Mouse (Mus musculus) left cerebral cortex, postnatal 25 days (tissue): ENCODE data around the gene Tango2. TPM values are rescaled to one million over a fixed set of nuclear protein-coding genes. Genes with fewer than 3 reads are reported as not detected.
"Not testable (repeated sequence)": the region's sequence is repeated elsewhere in the genome, so short reads cannot be mapped to it uniquely, and the experiment has no call there.

ENCODE experiments used
- DNase-seq, 2 experiments: peaks; one replicate each; pipeline ENCODE4 v3.0.0; 2022; ENCODE audit warnings: low spot score in 2 of 2, mixed read lengths in 1 of 2
- intact Hi-C: fragments of 180-260 bp; cut with DNase I; formaldehyde crosslinking; loops from one replicate; pipeline ENCODE4 v1.15.1; 2025
- total RNA-seq, 2 experiments: library from RNA; stranded (reverse); gene quantifications; 2 replicates each; pipeline ENCODE4 v1.2.3; 2021

Gene Tango2
- total RNA-seq, 2 experiments from 2014 or later: 145 to 159 TPM

DNA sequence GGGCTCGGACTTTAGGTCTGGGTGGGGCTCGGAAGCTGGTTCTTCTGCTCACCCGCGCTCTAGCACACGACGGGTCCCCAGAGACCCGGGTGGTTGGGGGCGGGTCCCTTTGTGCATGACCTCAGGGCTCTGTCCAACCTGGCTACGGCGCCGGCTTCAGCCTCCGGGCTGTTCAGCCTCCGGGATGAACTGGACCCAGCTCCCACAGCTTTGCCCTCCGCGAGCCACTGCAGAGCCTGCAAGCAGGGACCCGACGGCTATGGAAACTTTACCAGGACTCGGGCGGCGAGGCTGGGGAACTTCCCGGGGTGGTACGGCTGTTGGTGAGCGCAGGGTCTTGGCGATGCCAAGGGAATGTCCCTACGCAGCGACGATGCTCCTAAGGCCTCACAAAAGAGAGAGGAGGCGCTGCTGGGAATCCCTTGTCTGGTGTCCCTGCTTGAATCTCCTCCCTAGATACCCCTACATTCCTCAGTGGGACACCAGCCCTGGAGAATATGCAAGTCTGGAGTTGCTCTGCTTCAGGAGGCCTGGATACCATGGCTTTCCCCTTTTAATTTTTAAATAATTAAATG, 785 bp upstream of the Tango2 start:
- DNase-seq: peak in 1 of 2 experiments; percentile 40
- intact Hi-C loops: no loop called here

GRCm38 (mm10) chr16:18345243-18345642, 2.7 kb downstream of the Tango2 start:
- peak; percentile 86 to 94 for DNase-seq
- intact Hi-C loops: loop anchor here (1.0 to 2.0 kb wide), 3 partner anchors 61 to 274 kb away; partner anchors contain the start of genes Comt and Txnrd2

DNA sequence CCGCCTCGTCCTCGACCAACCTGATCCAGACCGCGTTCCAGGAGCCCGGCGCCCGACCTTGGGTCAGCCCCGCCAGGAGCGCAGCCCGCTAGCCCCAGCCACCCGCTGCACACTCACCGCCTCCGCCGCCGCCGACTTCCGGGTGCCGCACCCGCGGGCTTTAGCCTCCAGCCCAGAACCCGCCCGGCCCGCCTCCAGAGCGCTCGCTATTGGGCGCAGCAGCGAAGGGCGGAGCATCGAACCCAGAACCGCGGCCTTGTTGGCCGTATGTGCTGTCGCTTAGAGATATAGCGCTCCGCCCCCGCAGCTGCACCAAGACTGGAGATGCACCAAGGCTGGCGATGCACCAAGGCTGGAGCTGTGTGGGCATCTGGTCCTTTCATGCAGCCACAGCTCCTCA, 4.1 kb downstream of the Tango2 start:
- peak; percentile 97 to 99 for DNase-seq
- intact Hi-C loops: loop anchor here (2.0 kb wide), 1 partner anchor 275 kb away; no protein-coding TSS in a partner anchor

- intact Hi-C loops: no loop called here
- DNase-seq: peak in 1 of 2 experiments; percentile 26
These were observed 5.0 kb downstream of the Tango2 start for GRCm38 (mm10) chr16:18342650-18343570.

DNA sequence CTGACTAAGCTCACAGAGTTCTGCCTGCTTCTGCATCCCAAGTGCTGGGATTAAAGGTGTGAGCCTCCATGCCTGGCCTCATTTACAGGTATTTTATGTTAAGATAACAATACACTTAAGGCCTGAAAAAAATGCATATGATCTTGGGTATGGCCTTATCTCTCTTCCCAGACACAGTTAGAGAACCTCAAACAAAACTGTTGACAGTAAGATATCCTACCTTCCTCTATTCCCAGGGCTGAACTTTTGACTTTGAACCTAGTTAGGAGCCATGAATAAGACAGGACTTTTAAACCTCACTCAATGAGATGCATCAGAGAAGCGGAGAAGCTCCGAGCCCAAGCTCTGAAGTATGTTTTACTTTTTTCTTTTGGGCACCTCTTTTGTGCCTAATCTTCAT, 5.8 kb downstream of the Tango2 start:
- no peak for DNase-seq
- intact Hi-C loops: no loop called here

DNA sequence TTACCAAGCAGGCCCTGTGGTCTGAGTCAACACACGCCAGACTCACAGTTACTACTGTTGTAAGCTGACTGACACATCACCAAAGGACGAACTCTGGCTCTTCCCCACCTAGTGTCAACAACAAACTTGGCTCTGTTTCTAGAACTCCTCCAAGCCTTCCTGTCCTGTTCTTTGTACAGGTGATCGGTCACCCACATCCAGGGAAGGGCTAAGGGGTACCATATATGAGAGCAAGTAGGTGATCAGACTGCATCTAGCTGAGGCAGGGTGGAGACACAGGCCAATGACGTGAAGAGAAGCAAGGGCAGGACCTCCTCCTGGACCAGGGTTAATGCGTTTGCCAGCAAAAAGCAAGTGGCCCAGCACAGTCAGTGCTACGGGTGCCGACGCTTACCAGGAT, 6.3 kb downstream of the Tango2 start:
- intact Hi-C loops: no loop called here
- no peak for DNase-seq

DNA sequence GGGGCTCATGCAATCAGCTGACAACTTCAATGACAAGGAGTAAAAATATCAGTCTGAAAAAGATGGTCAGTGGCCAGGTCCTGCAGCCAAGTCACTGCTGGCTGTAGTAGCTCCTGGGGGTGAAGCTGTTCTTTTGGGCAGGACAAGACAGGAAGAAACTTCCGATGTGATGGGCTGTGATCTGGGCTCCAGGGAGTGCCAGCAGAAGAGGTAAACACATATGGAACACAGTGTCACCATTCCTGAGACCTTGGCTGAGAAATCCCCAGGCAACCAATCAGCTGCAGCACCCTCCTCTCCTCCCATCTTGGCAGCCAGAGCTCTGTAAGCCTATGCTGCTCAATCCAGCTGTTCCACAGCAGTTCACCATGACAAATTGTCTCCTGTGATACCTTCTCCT, 8.0 kb downstream of the Tango2 start:
- DNase-seq: no peak
- intact Hi-C loops: no loop called here

DNA sequence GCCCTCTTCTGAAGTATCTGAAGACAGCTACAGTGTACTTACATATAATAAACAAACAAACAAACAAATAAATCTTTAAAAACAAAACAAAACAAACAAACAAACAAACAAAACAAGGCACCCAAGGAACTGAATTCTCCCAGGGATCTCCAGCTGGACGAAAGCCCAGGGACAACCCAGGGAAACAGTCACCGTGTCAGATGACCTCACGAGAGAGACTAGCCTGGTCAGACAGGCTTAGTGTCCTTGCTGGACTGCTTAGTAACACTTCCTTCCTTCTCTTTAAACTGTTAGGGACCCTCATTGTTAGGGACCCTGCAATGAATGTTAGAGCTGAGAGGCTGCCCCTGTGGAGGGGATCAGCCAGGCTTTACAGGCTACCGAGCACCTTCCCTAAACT, 10.6 kb downstream of the Tango2 start:
- intact Hi-C loops: no loop called here
- DNase-seq: no peak

- intact Hi-C loops: no loop called here
- no peak for DNase-seq
These were observed 11.9 kb downstream of the Tango2 start for GRCm38 (mm10) chr16:18335981-18336380.

DNA sequence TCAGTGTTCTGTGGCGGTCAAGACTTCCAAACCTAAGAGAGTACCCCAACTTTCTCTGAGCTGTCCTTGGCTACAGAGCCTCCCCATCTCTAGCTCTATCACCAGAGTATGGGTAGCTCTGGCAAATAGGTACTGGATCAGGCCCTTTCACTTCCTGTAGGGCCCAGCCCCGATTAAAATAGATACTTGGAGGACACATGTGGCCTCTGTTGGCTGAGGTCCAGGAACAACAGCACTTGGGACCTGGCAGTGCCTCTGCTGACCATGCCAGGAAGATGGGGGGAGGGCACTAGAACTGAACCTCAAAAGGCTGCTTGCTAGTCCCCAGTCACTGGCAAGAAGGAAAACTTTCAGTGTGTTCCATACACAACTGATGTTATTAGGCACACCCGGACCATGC, 13.9 kb downstream of the Tango2 start:
- intact Hi-C loops: no loop called here
- no peak for DNase-seq

- no peak for DNase-seq
- intact Hi-C loops: no loop called here
These were observed 19.4 kb downstream of the Tango2 start for GRCm38 (mm10) chr16:18328524-18328923.

GRCm38 (mm10) chr16:18327936-18328335, 20.0 kb downstream of the Tango2 start:
- no peak for DNase-seq
- intact Hi-C loops: no loop called here

- no peak for DNase-seq
These were observed 22.2 kb downstream of the Tango2 start for GRCm38 (mm10) chr16:18325741-18326140.

GRCm38 (mm10) chr16:18324031-18324430, 23.9 kb downstream of the Tango2 start:
- intact Hi-C loops: no loop called here
- DNase-seq: no peak

More at GRCm38 (mm10) chr16:18325741-18326140, 22.2 kb downstream of the Tango2 start:
- intact Hi-C loops: no loop called here

DNA sequence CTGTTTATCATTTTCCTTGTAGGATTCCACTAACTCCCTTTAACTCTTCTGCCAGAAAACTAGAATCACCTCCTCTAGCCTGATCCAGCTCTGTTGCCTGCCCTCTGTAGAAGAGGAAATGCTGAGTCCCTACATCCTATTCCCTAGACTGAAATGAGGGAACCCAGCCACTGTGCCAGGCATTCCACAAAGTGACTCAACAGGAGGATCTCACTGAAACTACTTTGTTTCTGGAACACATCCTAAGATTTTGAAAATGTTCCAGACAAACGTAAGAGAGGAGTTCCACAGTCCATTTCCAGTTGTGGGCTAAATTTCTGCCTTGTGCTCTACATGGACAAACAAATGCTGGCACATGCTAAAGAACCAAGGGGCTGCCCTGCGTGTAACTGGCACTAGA, 24.4 kb downstream of the Tango2 start:
- intact Hi-C loops: no loop called here
- no peak for DNase-seq

DNA sequence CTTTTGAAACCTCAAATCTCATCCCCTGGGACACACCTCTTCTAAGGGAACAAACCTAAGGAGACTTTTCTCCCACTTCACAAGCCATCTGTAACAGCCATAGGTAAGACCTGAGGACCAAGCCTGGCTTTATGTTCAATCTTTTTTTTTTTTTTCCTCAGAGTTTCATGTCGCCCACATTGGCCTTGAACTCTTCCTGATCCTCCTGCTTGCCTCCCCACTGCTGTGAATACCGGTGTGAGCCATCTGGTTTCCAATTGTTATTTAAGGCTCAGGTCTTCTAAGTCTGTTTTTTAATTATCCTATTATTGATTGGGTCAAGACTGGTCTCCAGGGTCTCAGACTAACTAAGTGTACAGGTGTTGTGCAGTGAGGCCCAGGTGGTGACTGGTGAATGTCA, 26.5 kb downstream of the Tango2 start:
- intact Hi-C loops: no loop called here
- no peak for DNase-seq

DNA sequence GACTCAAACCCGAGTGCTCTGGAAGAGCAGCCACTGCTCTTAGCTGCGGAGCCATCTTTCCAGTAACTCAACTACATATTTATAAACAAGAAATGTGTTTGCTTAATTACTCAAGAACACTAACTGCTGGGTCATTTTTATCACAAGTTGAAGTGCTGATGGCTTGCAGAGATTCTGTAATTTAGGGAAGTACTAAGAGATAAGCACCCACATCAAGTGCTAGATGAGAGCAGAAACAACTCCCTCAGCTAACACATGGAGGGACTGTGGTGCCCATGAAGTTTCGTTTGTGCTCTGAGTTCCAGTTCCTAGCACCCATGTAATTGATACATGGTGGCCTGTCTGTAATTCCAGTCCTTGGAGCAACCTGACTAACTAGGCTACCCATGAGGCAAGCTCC, 28.9 kb downstream of the Tango2 start:
- intact Hi-C loops: no loop called here
- no peak for DNase-seq

DNA sequence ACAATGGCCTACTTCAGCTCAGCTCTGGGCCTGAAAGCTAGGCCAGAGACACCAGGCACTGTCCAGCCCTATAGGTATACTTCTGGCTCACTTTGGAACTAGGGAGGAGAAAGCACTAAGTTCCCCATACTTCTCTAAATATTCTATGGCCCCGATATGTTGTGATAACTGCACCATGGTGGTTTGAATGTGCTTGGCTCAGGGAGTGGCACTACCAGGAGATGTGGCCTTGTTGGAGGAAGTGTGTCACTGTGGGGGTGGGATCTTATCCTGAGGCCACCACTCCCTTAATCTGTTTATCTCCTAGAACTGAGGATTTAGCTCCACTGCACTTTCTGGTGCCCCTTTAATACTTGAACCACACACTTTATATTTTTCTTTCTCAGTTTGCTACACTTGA, 39.7 kb downstream of the Tango2 start:
- intact Hi-C loops: no loop called here
- DNase-seq: no peak

DNA sequence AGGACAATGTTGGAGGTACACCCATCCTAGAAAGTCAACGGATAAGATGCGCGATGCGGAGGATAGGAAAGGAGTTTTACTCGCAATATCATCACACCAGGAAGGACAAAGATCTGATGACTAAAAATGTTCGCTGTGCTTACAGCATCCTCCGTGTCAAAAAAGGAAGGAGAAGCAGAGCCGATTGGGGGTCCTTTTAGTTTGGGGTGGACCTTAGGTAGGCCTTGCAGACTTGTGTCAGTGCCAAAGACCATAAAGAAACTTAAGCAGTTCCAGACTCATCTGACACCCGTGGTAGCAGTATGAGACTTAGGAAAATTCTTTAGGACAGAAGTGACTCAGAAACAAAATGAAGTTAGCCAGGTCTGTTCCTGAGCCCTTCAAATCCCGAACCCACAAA, 58.3 kb downstream of the Tango2 start:
- DNase-seq: not testable (repeated sequence)
- intact Hi-C loops: loop anchor here (10.0 kb wide), 1 partner anchor 325 kb away; no protein-coding TSS in a partner anchor

- peak; percentile 99 for DNase-seq
- intact Hi-C loops: loop anchor here (10.0 kb wide), 1 partner anchor 326 kb away; no protein-coding TSS in a partner anchor
These were observed 58.8 kb downstream of the Tango2 start, which contains the start of gene Dgcr8 for GRCm38 (mm10) chr16:18289067-18289588. Dgcr8 (minus strand) TSS chr16:18289246.
